Mouse (Mus musculus) heart, postnatal 36 days (tissue): Measurements from ENCODE around the gene Clptm1. TPM values are rescaled to one million over a fixed set of nuclear protein-coding genes. Genes with fewer than 3 reads are reported as not detected.
"Not testable (repeated sequence)": the region's sequence is repeated elsewhere in the genome, so short reads cannot be mapped to it uniquely, and the experiment has no call there.

Source experiments
- DNase-seq, 2 experiments: peaks; one replicate each; pipeline ENCODE4 v3.0.0; 2021 to 2022
- intact Hi-C: fragments of 180-260 bp; cut with DNase I; formaldehyde crosslinking; loops from one replicate; pipeline ENCODE4 v1.15.1; 2025
- total RNA-seq, 2 experiments: library from RNA; stranded (reverse); gene quantifications; 2 replicates each; pipeline ENCODE4 v1.2.3; 2021

Gene Clptm1
- total RNA-seq, 2 experiments from 2014 or later, result 76.4 to 84.1 TPM

GRCm38 (mm10) chr7:19622241-19622640 lies 42.6 kb downstream of the Clptm1 start:
- DNase-seq, result no peak
- intact Hi-C loops, result no loop called here

- intact Hi-C loops, result no loop called here
- no peak for DNase-seq
Observed at GRCm38 (mm10) chr7:19620811-19621210, 44.0 kb downstream of the Clptm1 start.

DNA sequence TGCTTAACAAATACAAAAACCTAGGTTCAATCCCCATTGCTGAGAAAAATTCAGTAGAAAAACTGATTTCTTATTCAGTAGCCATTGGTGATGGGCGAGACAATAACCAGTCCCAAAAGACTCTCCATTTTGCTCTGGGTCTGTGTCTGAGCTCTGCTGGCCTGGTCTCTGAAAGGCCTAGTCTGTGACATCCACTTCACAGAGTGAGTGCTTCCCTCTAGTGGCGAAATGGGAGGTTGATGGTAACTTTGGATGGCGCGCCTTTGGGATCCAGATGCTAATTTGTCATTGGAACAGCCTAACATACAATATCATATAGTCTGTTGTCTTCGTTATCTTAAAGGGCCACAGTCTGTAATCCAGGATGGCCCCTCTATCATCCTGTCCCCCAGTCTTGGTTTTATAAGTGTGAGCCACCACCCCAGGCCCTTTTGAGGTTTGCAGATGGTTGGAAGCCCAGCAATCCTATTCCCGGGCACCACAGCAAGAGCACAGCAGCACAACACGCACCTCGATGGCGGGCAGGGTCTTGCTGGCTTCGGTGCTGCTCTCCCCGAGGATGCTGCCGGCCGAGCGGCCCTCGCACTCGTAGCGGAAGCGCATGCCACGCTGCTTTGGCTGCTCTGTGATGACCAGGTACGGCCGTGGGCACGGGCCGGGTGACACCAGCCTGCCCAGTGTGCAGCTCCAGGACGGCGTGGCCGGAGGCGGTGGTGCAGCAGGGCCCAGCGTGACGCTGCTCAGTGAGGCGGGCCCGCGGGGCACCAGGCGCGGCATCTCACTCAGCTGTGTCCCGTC lies 45.6 kb downstream of the Clptm1 start:
- peak; percentile 70 to 74 for DNase-seq
- intact Hi-C loops, result loop anchor here (2.0 to 5.0 kb wide), 3 partner anchors 28 to 212 kb away; no protein-coding TSS in a partner anchor

GRCm38 (mm10) chr7:19615036-19615577 lies 49.7 kb downstream of the Clptm1 start:
- no peak for DNase-seq
- intact Hi-C loops, result loop anchor here (5.0 kb wide), 1 partner anchor 208 kb away; no protein-coding TSS in a partner anchor

- intact Hi-C loops, result no loop called here
- DNase-seq, result no peak
Observed at GRCm38 (mm10) chr7:19610969-19611368, 53.9 kb downstream of the Clptm1 start.

GRCm38 (mm10) chr7:19609641-19610332 lies 55.0 kb downstream of the Clptm1 start:
- DNase-seq, result no peak
- intact Hi-C loops, result no loop called here

DNA sequence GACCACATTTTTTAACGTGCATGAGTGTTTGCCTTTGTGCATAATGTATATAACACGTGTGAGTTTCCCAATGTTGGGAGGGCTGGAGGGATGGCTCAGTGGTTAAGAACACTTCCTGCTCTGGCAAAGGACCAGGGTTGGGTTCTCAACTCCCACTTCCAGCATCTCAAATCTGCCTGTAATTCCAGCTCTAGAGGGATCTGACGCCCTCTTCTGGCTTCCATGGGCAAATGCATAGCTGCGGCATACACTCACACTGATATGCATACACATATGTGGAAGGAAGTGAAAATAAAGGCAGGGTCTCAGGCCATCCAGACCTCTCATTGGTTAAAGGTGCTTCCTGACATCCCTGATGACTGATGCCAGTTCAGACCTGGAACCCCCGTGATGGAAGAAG lies 57.5 kb downstream of the Clptm1 start:
- DNase-seq, result no peak
- intact Hi-C loops, result no loop called here

DNA sequence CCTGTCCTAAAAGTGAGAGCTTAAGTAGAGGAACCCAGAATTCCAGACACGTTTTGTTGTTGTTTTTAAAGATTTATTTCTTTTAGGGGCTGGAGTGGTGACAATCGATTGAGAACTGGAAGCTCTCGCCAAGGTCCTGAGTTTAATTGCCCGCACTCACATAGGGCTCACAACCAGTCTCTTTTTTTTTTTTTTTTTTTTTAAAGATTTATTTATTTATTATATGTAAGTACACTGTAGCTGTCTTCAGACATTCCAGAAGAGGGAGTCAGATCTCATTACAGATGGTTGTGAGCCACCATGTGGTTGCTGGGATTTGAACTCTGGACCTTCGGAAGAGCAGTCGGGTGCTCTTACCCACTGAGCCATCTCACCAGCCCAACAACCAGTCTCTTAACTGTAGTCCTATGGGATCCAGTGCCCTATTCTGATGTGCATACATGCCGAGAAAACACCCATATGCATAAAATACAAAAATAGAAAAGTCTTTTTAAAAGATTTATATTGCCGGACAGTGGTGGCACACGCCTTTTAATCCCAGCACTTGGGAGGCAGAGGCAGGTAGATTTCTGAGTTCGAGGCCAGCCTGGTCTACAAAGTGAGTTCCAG lies 60.1 kb downstream of the Clptm1 start:
- DNase-seq, intact Hi-C loops: not testable (repeated sequence)

DNA sequence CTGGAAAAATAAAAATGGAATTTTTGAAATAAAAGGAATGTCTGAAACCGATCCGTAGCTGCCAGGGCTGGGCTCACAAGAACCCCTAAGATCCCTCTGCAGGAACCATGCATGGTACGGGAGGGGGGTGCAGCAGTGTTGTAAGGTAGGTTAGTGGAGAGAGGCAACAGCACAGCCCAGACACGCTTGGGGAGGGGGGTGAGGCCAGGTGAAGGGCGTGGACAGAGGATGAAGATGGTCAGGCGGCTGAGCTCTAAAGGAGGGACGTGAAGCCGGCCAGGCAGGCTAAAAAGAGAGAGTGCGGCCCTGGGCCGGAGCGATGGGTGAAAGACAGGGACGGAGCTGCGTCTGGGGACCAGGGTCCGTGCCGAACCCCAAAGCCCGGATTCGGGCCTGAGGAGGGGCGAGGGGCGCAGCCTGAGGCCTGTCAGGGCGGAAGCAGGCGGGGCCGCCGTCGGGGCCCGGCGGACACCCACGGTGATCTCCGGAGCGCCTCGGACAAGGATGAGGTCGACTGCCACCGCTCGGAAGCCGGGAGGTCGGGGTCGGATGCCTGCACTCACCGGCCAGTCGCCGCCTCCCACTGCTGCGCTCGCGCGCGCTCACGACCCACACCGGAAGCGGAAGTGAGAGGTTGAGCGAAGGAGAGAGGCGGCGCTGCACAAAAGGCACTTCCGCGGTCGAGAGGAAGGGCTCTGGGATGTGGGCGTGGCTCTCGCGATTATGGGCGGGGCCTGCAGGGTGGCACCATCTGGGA lies 60.8 kb downstream of the Clptm1 start, which contains the start of gene Clasrp:
Gene Clasrp, minus strand, starts transcription at position 638 of the 757 bp plus-strand sequence.
- intact Hi-C loops, result no loop called here
- peak; percentile 94 to 97 for DNase-seq

GRCm38 (mm10) chr7:19603055-19603454 lies 61.8 kb downstream of the Clptm1 start:
- no peak for DNase-seq
- intact Hi-C loops, result no loop called here

DNA sequence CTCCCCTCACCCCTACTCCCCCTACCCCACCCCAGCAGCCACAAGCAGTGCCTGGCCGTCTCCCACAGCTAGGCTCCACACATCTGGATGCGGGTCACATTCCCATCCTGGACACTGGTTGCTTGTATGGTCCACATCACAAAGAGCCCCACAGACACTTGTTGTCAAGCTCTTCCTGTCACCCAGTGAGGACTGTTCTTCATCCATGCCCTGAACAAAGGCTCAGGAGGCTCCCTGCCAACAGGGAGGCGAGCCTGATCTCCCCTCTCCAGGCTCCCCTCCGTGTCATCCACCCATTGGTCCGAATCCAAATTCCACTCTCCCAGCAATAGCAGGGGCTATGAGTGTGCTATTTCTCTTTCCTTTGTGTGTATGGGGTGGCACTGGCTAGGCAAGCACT lies 64.3 kb downstream of the Clptm1 start:
- no peak for DNase-seq
- intact Hi-C loops, result no loop called here

DNA sequence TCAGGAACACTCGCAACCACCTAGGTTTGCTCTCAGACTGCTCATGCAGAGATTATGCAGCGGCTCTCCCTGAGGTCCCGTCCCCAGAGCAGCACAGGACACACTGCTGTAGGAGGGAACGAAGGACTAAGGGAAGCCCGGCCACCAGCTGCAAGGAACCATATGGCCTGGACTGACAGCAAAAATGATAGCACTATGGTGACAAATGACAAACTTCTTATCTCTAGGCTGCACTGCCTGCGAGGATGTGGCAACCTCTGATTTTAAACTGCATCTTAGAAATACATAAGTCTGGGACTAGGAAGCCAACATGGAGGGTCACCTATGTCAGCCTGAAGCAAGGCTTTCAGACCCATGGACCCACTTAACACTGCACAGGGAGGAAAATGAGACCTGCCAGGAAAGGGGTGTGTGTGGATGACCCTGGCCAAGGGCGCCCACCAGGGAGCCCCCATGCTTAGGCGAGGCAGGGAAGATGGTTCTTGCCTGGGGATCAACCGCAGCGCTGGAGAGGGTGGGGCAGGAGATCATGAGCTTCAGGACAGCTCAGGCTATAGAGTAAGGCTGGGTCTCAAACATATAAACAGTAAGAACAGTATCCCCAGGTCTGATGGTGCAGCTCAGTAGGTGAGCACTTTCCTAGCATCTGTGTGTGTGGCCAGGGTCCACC lies 71.6 kb downstream of the Clptm1 start:
- intact Hi-C loops, result loop anchor here (5.0 kb wide), 1 partner anchor 186 kb away; no protein-coding TSS in a partner anchor
- DNase-seq, result no peak

GRCm38 (mm10) chr7:19589917-19590316 lies 74.9 kb downstream of the Clptm1 start:
- DNase-seq, result peak; percentile 69 to 74
- intact Hi-C loops, result loop anchor here (2.0 to 5.0 kb wide), 2 partner anchors 29 to 183 kb away; no protein-coding TSS in a partner anchor

DNA sequence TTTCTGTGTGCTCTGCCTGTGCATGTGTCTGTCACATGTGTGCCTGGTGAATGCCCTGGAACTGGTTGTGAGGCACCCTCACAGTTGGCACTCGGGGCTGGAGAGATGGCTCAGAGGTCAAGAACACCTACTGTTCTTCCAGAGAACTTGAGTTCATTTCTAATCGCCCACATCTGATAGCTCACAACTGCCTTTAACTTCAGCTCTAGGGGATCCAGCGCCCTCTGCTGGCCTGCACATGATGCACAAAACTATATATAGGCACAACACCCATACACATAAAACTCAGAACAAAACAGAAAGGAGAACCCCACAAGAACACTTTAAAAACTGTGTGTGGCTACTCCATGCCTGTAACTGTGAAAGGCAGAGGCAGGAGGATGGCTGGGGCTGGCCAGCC lies 75.6 kb downstream of the Clptm1 start:
- peak; percentile 37 to 57 for DNase-seq
- intact Hi-C loops, result no loop called here

GRCm38 (mm10) chr7:19586269-19586668 lies 78.6 kb downstream of the Clptm1 start:
- intact Hi-C loops, result no loop called here
- DNase-seq, result no peak

Other genes with a start within 250 kb of the Clptm1 start
- 10 to 100 TPM; 25.7 to 27.2 TPM for gene Mark4, start 206.2 kb downstream of the Clptm1 start, total RNA-seq
- gene Exoc3l2, start 201.7 kb downstream of the Clptm1 start, total RNA-seq, result under 1 TPM; 0.78 to 0.84 TPM
- gene Bloc1s3, start 156.7 kb downstream of the Clptm1 start, total RNA-seq, result 1 to 10 TPM; 2.3 to 2.5 TPM
- gene Trappc6a, start 156.6 kb downstream of the Clptm1 start, total RNA-seq, result 10 to 100 TPM; 32.9 to 37.4 TPM
- not detected for gene Nkpd1, start 147.2 kb downstream of the Clptm1 start, total RNA-seq
- gene Ppp1r37, start 102.0 kb downstream of the Clptm1 start, total RNA-seq, result 10 to 100 TPM; 56.0 to 59.3 TPM
- gene Zfp296, start 87.7 kb downstream of the Clptm1 start, total RNA-seq, result under 1 TPM in 1 of 2 experiments, not detected in 1; 0.50 TPM
- 10 to 100 TPM; 44.1 to 47.8 TPM for gene Gemin7, start 87.4 kb downstream of the Clptm1 start, total RNA-seq
- gene Clasrp, start 60.5 kb downstream of the Clptm1 start, total RNA-seq, result 10 to 100 TPM; 16.0 to 16.8 TPM
- 1 to 10 TPM; 5.7 to 8.9 TPM for gene Relb, start 35.6 kb downstream of the Clptm1 start, total RNA-seq
- not detected for gene Apoc2, start 12.9 kb upstream of the Clptm1 start, total RNA-seq
- gene Gm44805, start 16.4 kb upstream of the Clptm1 start, total RNA-seq, result not detected
- gene Apoc4, start 16.4 kb upstream of the Clptm1 start, total RNA-seq, result not detected
- 1 to 10 TPM; 1.2 to 3.3 TPM for gene Apoc1, start 27.6 kb upstream of the Clptm1 start, total RNA-seq
- gene Apoe, start 34.2 kb upstream of the Clptm1 start, total RNA-seq, result 100 to 1,000 TPM; 308 to 344 TPM
- gene Tomm40, start 50.4 kb upstream of the Clptm1 start, total RNA-seq, result 100 to 1,000 TPM in 1 of 2 experiments, 10 to 100 TPM in 1; 97.7 to 102 TPM
- 10 to 100 TPM; 33.2 to 41.7 TPM for gene Nectin2, start 85.5 kb upstream of the Clptm1 start, total RNA-seq
- gene Bcam, start 106.0 kb upstream of the Clptm1 start, total RNA-seq, result 100 to 1,000 TPM; 210 to 232 TPM
- under 1 TPM; 0.75 to 0.81 TPM for gene Cblc, start 131.8 kb upstream of the Clptm1 start, total RNA-seq
- gene Bcl3, start 157.7 kb upstream of the Clptm1 start, total RNA-seq, result 1 to 10 TPM; 3.5 TPM
- gene Gm19345, start 187.0 kb upstream of the Clptm1 start, total RNA-seq, result not detected
- under 1 TPM in 1 of 2 experiments, not detected in 1; 0.69 TPM for gene Ceacam16, start 196.3 kb upstream of the Clptm1 start, total RNA-seq
- not detected for gene Ceacam19, start 222.9 kb upstream of the Clptm1 start, total RNA-seq